Mouse (Mus musculus) layer of hippocampus, postnatal 10 days (tissue): ENCODE measurements around the gene Pdcd6ip. TPM values are rescaled to one million over a fixed set of nuclear protein-coding genes. Genes with fewer than 3 reads are reported as not detected.
"Not testable (repeated sequence)": the region's sequence is repeated elsewhere in the genome, so short reads cannot be mapped to it uniquely, and the experiment has no call there.

Experiments used
- DNase-seq, 2 experiments: peaks; one replicate each; pipeline ENCODE4 v3.0.0; 2021; ENCODE audit warnings: low spot score in 2 of 2
- long read RNA-seq: library from polyadenylated mRNA; stranded (forward); transcript quantifications from one replicate; pipeline ENCODE4 v2.0.0, GENCODE M21; 2023
- total RNA-seq, 2 experiments: library from RNA; stranded (reverse); gene quantifications; 2 replicates each; pipeline ENCODE4 v1.2.3; 2021

Gene Pdcd6ip
- 10 to 100 TPM; 52.0 to 57.0 TPM for total RNA-seq
- long read RNA-seq, full-length matches to known transcripts = 20 of 36 reads
- long read RNA-seq, partial matches to known transcripts = 4 of 36 reads
- long read RNA-seq, other reads (novel, unspliced or antisense) = 12 of 36 reads

DNA sequence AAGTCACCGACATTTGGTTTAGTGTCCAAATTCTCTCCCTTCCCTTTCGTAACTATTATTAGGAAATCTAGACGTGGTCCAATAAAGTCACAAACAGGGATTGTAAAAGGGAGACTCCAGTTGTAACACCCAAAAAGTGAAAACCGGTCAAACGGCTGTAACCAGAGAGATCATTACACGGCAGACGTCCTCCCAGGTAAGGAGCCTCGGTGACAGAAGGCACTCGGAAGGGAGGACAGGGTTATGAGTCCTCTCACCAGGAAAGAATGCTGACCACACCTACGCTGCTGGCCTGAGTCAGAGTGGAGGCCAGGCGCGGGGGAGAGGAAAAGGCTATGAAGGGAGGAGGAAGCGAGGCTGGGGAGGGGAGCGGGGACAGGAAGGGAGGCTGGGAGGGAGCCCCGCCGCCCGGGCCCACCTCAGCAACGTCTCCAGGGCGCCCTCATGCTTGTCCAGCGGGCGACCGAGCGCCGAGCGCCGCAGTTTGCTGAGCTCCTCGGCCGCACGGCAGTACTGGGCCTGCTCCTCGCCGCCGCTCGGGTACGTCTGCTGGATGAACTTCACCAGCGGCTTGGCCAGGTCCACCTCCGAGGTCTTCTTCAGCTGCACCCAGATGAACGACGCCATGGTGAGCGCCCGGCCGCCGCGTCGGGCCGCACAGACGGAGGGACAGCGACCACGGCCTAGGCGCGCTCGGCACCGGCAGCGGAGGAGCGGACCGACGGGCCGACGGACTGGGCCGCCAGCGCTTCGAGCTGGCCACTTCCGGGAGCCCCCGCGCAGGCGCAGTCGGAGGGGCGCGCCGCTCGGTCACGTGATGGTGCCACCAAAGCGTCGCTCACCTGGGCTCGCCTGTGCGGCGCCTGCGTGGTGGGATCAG lies at the start of gene Pdcd6ip:
Gene Pdcd6ip (minus strand): TSS at position 779 of the 880 bp plus-strand sequence.
- peak; percentile 92 to 97 for DNase-seq

DNA sequence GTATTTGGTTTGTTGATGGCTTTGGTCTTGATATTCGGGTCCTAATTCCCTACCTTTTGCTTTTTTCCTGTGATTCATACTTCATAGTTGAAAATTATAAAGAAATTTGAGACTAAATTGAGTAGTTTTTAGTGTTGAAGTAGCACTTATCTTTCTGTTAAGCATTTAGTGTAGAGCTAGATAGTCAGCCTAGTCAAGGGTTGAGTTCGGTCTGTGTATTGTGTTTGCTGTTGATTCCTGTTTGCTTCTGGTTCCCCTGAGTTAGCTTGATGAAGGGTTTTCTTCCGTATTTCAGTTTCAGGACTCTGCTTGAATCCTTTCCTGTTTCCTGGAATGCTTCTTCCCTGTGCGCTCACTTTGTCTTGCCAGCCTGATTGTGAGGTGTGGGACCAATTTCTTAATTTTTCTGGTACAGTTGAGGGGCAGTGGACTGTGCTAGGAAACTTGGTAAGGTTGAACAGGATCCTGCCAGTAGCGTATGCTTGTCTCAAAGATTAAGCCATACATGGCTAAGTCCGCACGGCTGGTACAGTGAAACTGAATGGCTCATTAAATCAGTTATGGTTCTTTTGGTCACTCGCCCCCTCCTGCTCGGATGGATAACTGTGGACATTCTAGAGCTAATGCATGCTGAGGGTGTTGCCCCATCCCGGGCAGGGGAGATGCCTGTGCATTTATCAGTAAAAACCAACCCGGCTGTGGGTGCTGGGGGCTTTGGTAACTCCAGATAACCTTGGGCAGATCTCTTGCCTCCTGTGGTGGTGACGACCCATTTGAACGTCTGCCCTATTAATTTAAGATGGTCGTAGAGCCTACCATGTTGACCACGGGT lies 48.0 kb upstream of the Pdcd6ip start:
- no peak for DNase-seq

DNA sequence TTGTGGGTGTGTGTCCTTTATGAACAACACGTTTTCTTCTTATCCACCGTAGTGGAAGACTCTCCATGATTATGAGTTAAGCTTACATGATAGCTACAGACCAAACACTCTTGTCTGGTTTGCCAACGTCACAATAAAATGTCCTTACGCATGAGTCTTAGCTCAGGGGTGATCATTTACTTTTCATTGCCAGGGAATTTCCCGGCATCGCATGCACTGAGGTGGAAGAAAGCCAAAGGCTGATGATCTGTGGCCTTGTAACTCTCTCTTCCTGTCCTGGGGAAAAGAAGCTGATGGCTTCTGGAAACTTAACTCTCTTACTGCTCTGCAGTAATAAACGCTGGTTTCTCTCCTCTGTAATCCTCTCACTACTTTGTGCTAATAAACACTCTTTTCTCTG lies 41.3 kb upstream of the Pdcd6ip start:
- DNase-seq = no peak

DNA sequence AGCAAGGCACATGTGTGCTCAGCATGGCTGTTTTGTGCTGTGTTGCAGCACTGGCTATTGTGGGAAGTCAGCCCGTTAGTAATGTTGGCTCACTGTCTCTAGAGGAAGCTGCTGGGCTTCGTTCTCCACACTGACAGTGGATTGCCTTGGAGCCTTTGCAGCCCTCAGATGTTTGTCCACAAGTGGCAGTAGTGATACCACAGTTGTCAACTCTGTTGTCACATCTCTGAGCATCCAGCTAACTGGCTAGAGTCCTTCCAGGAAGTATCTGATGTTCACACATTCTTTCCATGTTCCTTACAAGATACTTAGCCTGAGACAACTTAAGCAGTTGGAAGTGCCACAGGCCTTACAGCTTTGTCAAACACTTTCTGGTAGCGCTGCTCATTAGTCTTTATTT lies 35.2 kb upstream of the Pdcd6ip start:
- no peak for DNase-seq

DNA sequence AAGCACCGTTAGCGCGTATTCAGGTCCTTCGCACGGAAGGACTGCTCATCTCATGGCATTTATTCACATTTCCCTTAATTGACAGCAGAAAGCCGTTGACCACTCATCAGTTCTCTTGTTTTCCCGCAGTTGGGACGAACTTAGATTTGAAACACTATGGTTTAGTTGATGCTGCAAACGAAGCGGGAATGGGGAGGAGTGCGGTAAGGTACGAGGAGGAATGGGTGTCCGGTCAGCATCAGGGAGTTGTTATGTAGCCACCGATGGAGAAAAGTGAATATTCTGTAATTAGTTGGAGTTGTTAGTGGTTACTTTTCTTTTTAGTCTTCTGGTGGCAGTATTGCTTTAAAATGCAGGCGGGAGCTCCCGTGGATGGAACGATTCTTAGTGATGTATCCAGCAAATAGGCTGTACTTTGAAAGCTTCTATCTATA lies 34.3 kb upstream of the Pdcd6ip start:
- peak; percentile 14 to 35 for DNase-seq

DNA sequence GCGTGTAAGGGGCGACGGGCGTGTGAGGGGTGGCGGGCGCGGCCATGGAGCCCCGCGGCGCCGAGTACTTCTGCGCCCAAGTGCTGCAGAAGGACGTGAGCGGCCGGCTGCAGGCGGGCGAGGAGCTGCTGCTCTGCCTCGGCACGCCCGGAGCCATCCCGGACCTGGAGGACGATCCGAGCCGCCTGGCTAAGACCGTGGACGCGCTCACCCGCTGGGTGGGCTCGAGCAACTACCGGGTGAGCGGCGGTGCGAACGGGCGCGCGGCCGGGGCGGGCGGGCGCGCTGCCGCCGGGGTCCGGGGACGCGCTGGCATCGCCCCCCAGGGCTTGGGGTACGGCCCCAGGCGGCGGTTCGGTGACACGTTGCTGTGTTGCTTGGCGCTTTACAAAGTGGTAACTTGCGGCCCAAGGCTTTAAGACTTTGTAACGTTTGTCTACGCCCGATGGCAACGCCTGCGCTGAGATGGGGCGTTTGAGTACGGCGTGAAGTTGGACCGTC lies 33.6 kb upstream of the Pdcd6ip start:
- DNase-seq = peak; percentile 52 to 64

- DNase-seq = peak; percentile 69 to 79
Observed at GRCm38 (mm10) chr9:113741108-113741636, 33.1 kb upstream of the Pdcd6ip start, which contains the start of gene Clasp2. Clasp2 (plus strand) TSS chr9:113741473.

- no peak for DNase-seq
Observed at GRCm38 (mm10) chr9:113738941-113739340, 30.9 kb upstream of the Pdcd6ip start.

DNA sequence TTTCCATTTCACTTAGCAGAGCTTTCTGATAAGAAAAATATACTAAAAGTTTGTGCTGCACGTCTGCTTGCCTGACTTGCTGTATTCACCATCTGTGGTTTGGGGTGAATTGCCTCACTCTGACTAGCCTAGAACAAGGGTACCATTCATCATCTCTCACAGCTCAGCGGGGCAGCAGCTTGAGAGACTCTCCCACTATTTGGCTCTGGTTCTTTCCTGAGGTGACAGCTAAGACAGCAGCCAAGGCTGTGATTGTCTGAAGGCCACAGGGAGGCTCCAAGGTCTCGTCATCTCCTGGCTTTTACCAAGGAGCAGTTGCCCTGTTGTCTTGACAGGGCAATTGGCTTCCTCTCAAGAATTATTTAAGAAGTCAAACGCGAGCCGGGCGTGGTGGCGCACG lies 30.0 kb upstream of the Pdcd6ip start:
- DNase-seq = peak in 1 of 2 experiments; percentile 20

GRCm38 (mm10) chr9:113735920-113736319 lies 27.9 kb upstream of the Pdcd6ip start:
- DNase-seq = no peak

GRCm38 (mm10) chr9:113731540-113731939 lies 23.5 kb upstream of the Pdcd6ip start:
- DNase-seq = no peak

GRCm38 (mm10) chr9:113726991-113727680 lies 19.1 kb upstream of the Pdcd6ip start:
- DNase-seq = no peak

DNA sequence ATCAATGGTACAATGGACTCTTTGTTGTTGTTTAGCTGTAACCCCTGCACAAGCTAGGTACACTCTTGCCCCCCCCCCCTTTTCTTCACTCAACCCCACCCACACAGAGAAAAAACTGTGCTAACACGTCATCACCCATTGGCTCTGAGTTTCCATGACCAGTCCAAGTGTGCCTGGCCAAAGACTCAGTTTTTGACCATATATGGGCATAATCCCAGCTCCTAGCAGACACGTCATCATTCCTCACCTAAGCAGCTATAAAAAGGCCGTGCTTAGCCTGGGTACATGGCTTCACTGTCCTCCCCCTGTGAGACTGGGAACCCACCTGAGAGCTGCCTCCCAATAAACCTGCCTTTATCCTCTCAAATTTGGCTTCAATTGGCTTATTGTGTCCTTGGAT lies 18.1 kb upstream of the Pdcd6ip start:
- DNase-seq = no peak

DNA sequence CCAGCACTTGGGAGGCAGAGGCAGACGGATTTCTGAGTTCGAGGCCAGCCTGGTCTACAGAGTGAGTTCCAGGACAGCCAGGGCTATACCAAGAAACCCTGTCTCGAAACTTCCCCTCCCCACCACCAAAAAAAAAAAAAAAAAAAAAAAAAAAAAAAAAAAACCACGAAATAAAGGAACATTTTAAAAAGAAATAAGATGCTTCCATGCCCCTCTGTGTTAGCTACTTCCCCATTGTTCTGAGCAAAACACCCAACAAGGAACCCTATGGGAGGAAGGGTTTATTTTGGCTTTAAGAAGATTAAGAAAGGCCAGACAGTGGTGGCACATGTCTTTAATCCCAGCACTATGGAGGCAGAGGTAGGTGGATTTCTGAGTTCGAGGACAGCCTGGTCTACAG lies 17.6 kb upstream of the Pdcd6ip start:
- not testable (repeated sequence) for DNase-seq

DNA sequence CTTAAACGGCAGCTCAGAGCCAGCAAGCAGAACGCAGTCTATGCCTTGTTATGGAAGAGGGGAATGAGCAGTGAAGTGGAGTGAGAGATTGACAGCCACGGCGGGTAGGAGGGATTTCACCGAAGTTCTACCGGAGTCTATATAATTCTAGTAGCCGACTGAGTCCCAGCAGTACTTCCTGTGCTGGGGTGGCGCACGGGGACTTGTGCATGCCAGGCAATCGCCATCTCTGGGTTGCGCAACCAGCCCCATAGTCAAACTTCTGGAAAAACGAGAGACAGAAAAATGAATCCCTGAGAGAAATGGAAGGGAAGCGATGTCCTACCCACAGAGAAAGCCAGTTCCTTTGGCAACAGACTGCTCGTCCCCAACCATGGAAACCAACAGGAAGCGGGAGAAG lies 16.6 kb upstream of the Pdcd6ip start:
- no peak for DNase-seq

DNA sequence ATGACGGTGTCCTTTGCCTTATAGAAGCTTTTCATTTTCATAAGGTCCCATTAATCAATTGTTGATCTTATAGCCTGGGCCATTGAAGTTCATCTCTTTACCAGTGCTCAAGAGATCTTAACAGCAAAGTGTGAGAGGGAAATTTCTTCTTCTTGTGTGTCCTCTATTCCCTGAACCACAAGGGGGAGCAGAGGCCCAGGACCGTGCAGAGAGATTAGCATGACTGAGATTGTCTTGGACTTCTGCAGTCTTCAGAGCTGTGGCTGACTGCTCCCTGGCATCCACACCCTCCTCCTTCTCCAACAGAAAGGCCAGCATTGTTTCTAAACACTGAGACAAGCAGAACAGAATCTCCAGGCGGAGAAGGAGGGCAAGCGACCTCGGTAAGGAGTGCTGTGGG lies 11.0 kb upstream of the Pdcd6ip start:
- DNase-seq = peak; percentile 31 to 46

DNA sequence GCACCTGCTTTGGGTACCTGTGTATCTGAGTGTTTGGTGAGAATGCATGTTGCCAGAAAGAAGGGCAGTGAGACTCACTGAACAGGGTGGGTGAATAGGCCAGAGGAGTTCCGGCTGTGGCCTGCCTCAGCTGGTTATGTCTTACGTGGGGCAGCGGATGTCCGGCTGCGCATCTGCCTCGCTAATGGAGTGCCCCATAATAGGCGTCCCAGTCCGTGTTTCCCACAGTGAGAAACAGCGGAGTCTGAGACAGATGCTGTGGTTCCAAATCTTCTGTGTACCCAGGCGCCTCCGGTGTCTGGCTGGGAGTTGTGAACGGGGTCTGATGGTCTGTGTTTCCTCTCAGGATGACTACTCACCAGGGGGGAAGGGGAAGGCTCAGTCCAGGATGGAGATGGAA lies 2.8 kb upstream of the Pdcd6ip start:
- DNase-seq = no peak

GRCm38 (mm10) chr9:113708361-113709280 lies 562 bp upstream of the Pdcd6ip start:
- DNase-seq = no peak

DNA sequence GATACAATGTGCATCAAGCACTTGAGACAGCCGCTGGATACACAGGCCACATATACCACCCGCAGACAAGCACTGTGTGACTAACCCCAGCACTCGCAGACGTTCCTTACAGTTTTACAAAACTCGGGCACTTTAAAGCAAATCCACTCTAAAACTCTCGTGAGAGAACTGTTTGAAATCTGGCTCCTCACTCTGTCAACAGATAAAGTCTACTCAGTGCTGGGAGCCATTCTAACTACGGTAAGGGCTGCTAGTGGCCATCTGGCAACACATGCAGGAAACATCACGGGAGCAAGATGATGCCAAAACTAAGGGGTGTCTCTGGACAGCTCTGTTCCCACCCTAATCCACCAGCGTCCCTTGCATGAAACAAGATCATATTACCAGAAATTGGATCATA lies 1.2 kb downstream of the Pdcd6ip start:
- no peak for DNase-seq

- DNase-seq = no peak
Observed at GRCm38 (mm10) chr9:113706108-113706507, 2.0 kb downstream of the Pdcd6ip start.
